Mouse (Mus musculus) neural tube, embryonic 11.5 days (tissue): ENCODE data around the gene Rsf1. TPM values are rescaled to one million over a fixed set of nuclear protein-coding genes. Genes with fewer than 3 reads are reported as not detected.

Experiments used
- ATAC-seq: fragments of 200-750 bp; cut with Nextera tagmentation; 2 replicates; pipeline ENCODE4 v1.8.0; 2017; ENCODE audit warnings: moderate number of reproducible peaks, mild to moderate bottlenecking, moderate TSS enrichment, moderate library complexity; ENCODE audit not compliant: insufficient read depth, low FRiP score, low TSS enrichment
- DNase-seq: peaks from one replicate; pipeline ENCODE4 v3.0.0-alpha.2; 2015; ENCODE audit warnings: low spot score
- H3K27ac ChIP-seq: fragments of 300-500 bp; sonication (generic); 2 replicates; pipeline ENCODE4 v1.5.1; 2014; ENCODE audit warnings: low read depth, mild to moderate bottlenecking, low read length
- H3K27me3 ChIP-seq: fragments of 300-500 bp; sonication (generic); 2 replicates; pipeline ENCODE4 v1.6.1; 2014; ENCODE audit warnings: mild to moderate bottlenecking, low read length, mixed read lengths; ENCODE audit not compliant: control insufficient read depth, insufficient read depth
- H3K36me3 ChIP-seq: fragments of 300-500 bp; sonication (generic); 2 replicates; pipeline ENCODE4 v1.6.1; 2014; ENCODE audit warnings: mild to moderate bottlenecking, low read length, moderate library complexity, mixed read lengths; ENCODE audit not compliant: control insufficient read depth, insufficient read depth
- H3K4me1 ChIP-seq: fragments of 300-500 bp; sonication (generic); 2 replicates; pipeline ENCODE4 v1.6.1; 2014; ENCODE audit warnings: low read length, mixed read lengths; ENCODE audit not compliant: control insufficient read depth, insufficient read depth
- H3K4me2 ChIP-seq: fragments of 300-500 bp; sonication (generic); 2 replicates; pipeline ENCODE4 v1.6.1; 2014; ENCODE audit warnings: low read depth, mild to moderate bottlenecking, moderate library complexity
- H3K4me3 ChIP-seq: fragments of 300-500 bp; sonication (generic); 2 replicates; pipeline ENCODE4 v1.5.1; 2014; ENCODE audit warnings: low read depth, low read length
- H3K9ac ChIP-seq: fragments of 300-500 bp; sonication (generic); 2 replicates; pipeline ENCODE4 v1.6.1; 2014; ENCODE audit warnings: mild to moderate bottlenecking, low read length
- H3K9me3 ChIP-seq: fragments of 300-500 bp; sonication (generic); 2 replicates; pipeline ENCODE4 v1.6.1; 2016; ENCODE audit warnings: low read length; ENCODE audit not compliant: control insufficient read depth
- WGBS: fragments of 180-500 bp; shearing (Covaris S2); extraction: QIAGEN DNeasy Blood & Tissue Kit; methylation state at CpG from one replicate; pipeline ENCODE4 v1.1.7; 2014; 5-methylcytosine and 5-hydroxymethylcytosine counted together
- polyA plus RNA-seq: library from polyadenylated mRNA; unstranded; fragments of >200 nt; fragmentation: Nextera tagmentation; extraction: Ambion mirVana; gene quantifications from 2 replicates; pipeline ENCODE4 v1.2.1, GENCODE M21; 2014

Rsf1 gene
- polyA plus RNA-seq, 1 experiment from 2014 or later: 21.8 TPM

- Histone ChIP-seq H3K36me3 (no peaks in the 10 kb centered on the region), H3K4me3 (no peak overlapping the region), H3K9ac (no peak overlapping the region), H3K4me1 (peaks cover 7% of the 10 kb centered on the region; the same call in 1 of the 2 replicates), H3K4me2 (no peak overlapping the region), H3K9me3 (no peaks in the 10 kb centered on the region), H3K27me3 (no peaks in the 10 kb centered on the region), H3K27ac (no peak overlapping the region)
- WGBS: 45% methylated on average over 4 of the region's 4 CpGs
- DNase-seq (no peak), ATAC-seq (no peak)
These were observed 156.3 kb downstream of the Rsf1 start for GRCm38 (mm10) chr7:97735886-97736420.

GRCm38 (mm10) chr7:97737256-97737637, 157.6 kb downstream of the Rsf1 start:
- peak overlapping the region; percentile 96 for H3K4me2 ChIP-seq
- peak overlapping the region; percentile 69 for H3K9ac ChIP-seq
- 10% methylated on average over 12 of the region's 12 CpGs for WGBS
- no peaks in the 10 kb centered on the region for H3K27me3 ChIP-seq
- peaks cover 7% of the 10 kb centered on the region; the same call in 1 of the 2 replicates for H3K4me1 ChIP-seq
- ATAC-seq (peak; percentile 11; the same call in 1 of the 2 replicates), DNase-seq (peak; percentile 18)
- no peaks in the 10 kb centered on the region for H3K9me3 ChIP-seq
- H3K36me3 ChIP-seq: no peaks in the 10 kb centered on the region
- no peak overlapping the region for H3K27ac ChIP-seq
- H3K4me3 ChIP-seq: peak overlapping the region; percentile 57

GRCm38 (mm10) chr7:97737638-97738456, 158.2 kb downstream of the Rsf1 start, which contains the start of gene Aqp11:
Gene Aqp11 (minus strand): TSS chr7:97738289.
- Histone ChIP-seq H3K9me3 (no peaks in the 10 kb centered on the region), H3K27me3 (no peaks in the 10 kb centered on the region), H3K9ac (peak within 1 kb of the TSS; percentile 69), H3K4me1 (peaks cover 7% of the 10 kb centered on the region; the same call in 1 of the 2 replicates), H3K4me2 (peak within 1 kb of the TSS; percentile 96), H3K36me3 (no peaks in the 10 kb centered on the region), H3K4me3 (peak within 1 kb of the TSS; percentile 57), H3K27ac (0 out of 2 replicates have a peak within 1 kb of the TSS, but pooled peaks have one; percentile 10)
- ATAC-seq (peak; percentile 91), DNase-seq (peak; percentile 91)
- under 1% methylated on average over 60 of the region's 64 CpGs for WGBS

GRCm38 (mm10) chr7:97740948-97741347, 161.3 kb downstream of the Rsf1 start:
- 60% methylated on average over 10 of the region's 10 CpGs for WGBS

GRCm38 (mm10) chr7:97741756-97742291, 162.1 kb downstream of the Rsf1 start:
- H3K4me3 ChIP-seq: no peak overlapping the region
- DNase-seq (no peak), ATAC-seq (no peak)
- H3K9me3 ChIP-seq: no peaks in the 10 kb centered on the region
- H3K4me1 ChIP-seq: peaks cover 7% of the 10 kb centered on the region
- no peak overlapping the region for H3K27ac ChIP-seq
- H3K27me3 ChIP-seq: no peaks in the 10 kb centered on the region
- WGBS: 27% methylated on average over 1 of the region's 1 CpGs
- no peak overlapping the region for H3K4me2 ChIP-seq
- no peak overlapping the region for H3K9ac ChIP-seq
- no peaks in the 10 kb centered on the region for H3K36me3 ChIP-seq

More at GRCm38 (mm10) chr7:97740948-97741347, 161.3 kb downstream of the Rsf1 start:
- DNase-seq (no peak), ATAC-seq (no peak)
- Histone ChIP-seq H3K9ac (no peak overlapping the region), H3K36me3 (no peaks in the 10 kb centered on the region), H3K9me3 (no peaks in the 10 kb centered on the region), H3K4me1 (peaks cover 7% of the 10 kb centered on the region), H3K27me3 (no peaks in the 10 kb centered on the region), H3K4me2 (no peak overlapping the region), H3K4me3 (no peak overlapping the region), H3K27ac (no peak overlapping the region)

Other genes starting within 250 kb of the Rsf1 start
- gene Usp35, start 247.9 kb upstream of the Rsf1 start, polyA plus RNA-seq: 2.8 and 3.3 TPM in 2 replicates
- gene Kctd21, start 247.6 kb upstream of the Rsf1 start, polyA plus RNA-seq: 6.1 and 6.6 TPM in 2 replicates
- 33.5 and 35.9 TPM in 2 replicates for gene Alg8, start 208.3 kb upstream of the Rsf1 start, polyA plus RNA-seq
- 320 and 333 TPM in 2 replicates for gene Ndufc2, start 179.9 kb upstream of the Rsf1 start, polyA plus RNA-seq
- gene Thrsp, start 162.2 kb upstream of the Rsf1 start, polyA plus RNA-seq: 0.17 and 0.19 TPM in 2 replicates
- 0.64 and 1.5 TPM in 2 replicates for gene Kctd14, start 128.6 kb upstream of the Rsf1 start, polyA plus RNA-seq
- 65.2 and 66.6 TPM in 2 replicates for gene Ints4, start 98.9 kb upstream of the Rsf1 start, polyA plus RNA-seq
- gene Aamdc, start 392 bp upstream of the Rsf1 start, polyA plus RNA-seq: 37.0 and 41.1 TPM in 2 replicates
- gene Clns1a, start 116.7 kb downstream of the Rsf1 start, polyA plus RNA-seq: 264 and 278 TPM in 2 replicates
- 5.7 and 6.2 TPM in 2 replicates for gene Aqp11, start 158.4 kb downstream of the Rsf1 start, polyA plus RNA-seq
- gene Pak1, start 208.7 kb downstream of the Rsf1 start, polyA plus RNA-seq: 89.8 and 96.1 TPM in 2 replicates